Mouse (Mus musculus): ENCODE data around the gene Srcap. TPM values are rescaled to one million over a fixed set of nuclear protein-coding genes. Genes with fewer than 3 reads are reported as not detected.

The Srcap gene
- polyA plus RNA-seq, 1 experiment from 2014 or later, result 71.3 TPM

DNA sequence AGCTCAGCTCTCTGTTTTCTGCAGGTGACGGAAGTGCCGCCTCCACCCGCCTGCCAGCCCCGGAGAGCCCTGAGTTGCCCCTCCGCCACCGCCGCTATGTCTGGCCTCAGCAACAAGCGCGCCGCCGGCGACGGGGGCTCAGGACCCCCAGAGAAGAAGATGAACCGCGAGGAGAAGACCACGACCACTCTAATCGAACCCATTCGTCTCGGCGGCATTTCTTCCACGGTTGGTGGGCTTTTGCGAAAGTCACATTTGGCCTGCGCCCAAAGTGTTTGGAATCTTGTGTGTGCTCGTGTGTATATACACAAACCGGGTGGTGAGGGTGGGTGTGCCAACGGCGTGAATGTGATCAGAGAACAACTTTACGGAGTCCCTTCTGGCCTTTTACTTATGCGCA is 77.1 kb downstream of the Srcap start:
- Histone ChIP-seq H3K36me3 (ENCODE audit: insufficient read depth) (peaks cover 61% of the 10 kb centered on the region), H3K9me3 (ENCODE audit: low read depth, low read length) (no peaks in the 10 kb centered on the region), H3K4me1 (ENCODE audit: insufficient read depth) (peaks cover 10% of the 10 kb centered on the region), H3K27me3 (ENCODE audit: insufficient read depth, low read length) (no peaks in the 10 kb centered on the region), H3K9ac (peak overlapping the region; percentile 80), H3K4me3 (ENCODE audit: low read depth, low read length) (peak overlapping the region; percentile 84), H3K27ac (ENCODE audit: low read depth) (peak overlapping the region; percentile 56; the same call in 1 of the 2 replicates), H3K4me2 (peak overlapping the region; percentile 96)
- DNase-seq, result no peak
- TF ChIP-seq CTCF (IDR thresholded peaks at IDR 0.05; ENCODE audit: low read depth), result no peak
- WGBS, result 3% methylated on average over 29 of the region's 29 CpGs
- ATAC-seq (ENCODE audit: insufficient read depth), result no peak

GRCm38 (mm10) chr7:127589637-127590036 is 77.9 kb downstream of the Srcap start:
- H3K27ac ChIP-seq (ENCODE audit: low read depth), result no peak overlapping the region
- H3K9me3 ChIP-seq (ENCODE audit: low read depth, low read length), result no peaks in the 10 kb centered on the region
- DNase-seq, result no peak
- peak overlapping the region; percentile 96 for H3K4me2 ChIP-seq
- no peaks in the 10 kb centered on the region for H3K27me3 ChIP-seq (ENCODE audit: insufficient read depth, low read length)
- ATAC-seq (ENCODE audit: insufficient read depth), result no peak
- no peak for TF ChIP-seq CTCF (IDR thresholded peaks at IDR 0.05; ENCODE audit: low read depth)
- peak overlapping the region; percentile 80 for H3K9ac ChIP-seq
- peak overlapping the region; percentile 84 for H3K4me3 ChIP-seq (ENCODE audit: low read depth, low read length)
- peaks cover 61% of the 10 kb centered on the region for H3K36me3 ChIP-seq (ENCODE audit: insufficient read depth)
- H3K4me1 ChIP-seq (ENCODE audit: insufficient read depth), result peaks cover 10% of the 10 kb centered on the region
- WGBS, result 90% methylated on average over 9 of the region's 9 CpGs

GRCm38 (mm10) chr7:127591108-127591507 is 79.3 kb downstream of the Srcap start:
- Histone ChIP-seq H3K4me3 (ENCODE audit: low read depth, low read length) (no peak overlapping the region), H3K9me3 (ENCODE audit: low read depth, low read length) (no peaks in the 10 kb centered on the region), H3K27me3 (ENCODE audit: insufficient read depth, low read length) (no peaks in the 10 kb centered on the region), H3K27ac (ENCODE audit: low read depth) (no peak overlapping the region), H3K36me3 (ENCODE audit: insufficient read depth) (peaks cover 67% of the 10 kb centered on the region), H3K4me1 (ENCODE audit: insufficient read depth) (peaks cover 10% of the 10 kb centered on the region), H3K4me2 (no peak overlapping the region), H3K9ac (no peak overlapping the region)
- DNase-seq (no peak), ATAC-seq (ENCODE audit: insufficient read depth) (no peak)
- TF ChIP-seq CTCF (IDR thresholded peaks at IDR 0.05; ENCODE audit: low read depth), result no peak
- 80% methylated on average over 10 of the region's 10 CpGs for WGBS

GRCm38 (mm10) chr7:127592575-127592974 is 80.8 kb downstream of the Srcap start:
- no peak overlapping the region for H3K4me3 ChIP-seq (ENCODE audit: low read depth, low read length)
- 80% methylated on average over 14 of the region's 14 CpGs for WGBS
- H3K9ac ChIP-seq, result no peak overlapping the region
- no peak for TF ChIP-seq CTCF (IDR thresholded peaks at IDR 0.05; ENCODE audit: low read depth)
- H3K9me3 ChIP-seq (ENCODE audit: low read depth, low read length), result no peaks in the 10 kb centered on the region
- no peak for ATAC-seq (ENCODE audit: insufficient read depth)
- H3K27me3 ChIP-seq (ENCODE audit: insufficient read depth, low read length), result no peaks in the 10 kb centered on the region
- no peak overlapping the region for H3K27ac ChIP-seq (ENCODE audit: low read depth)
- H3K4me1 ChIP-seq (ENCODE audit: insufficient read depth), result peaks cover 4% of the 10 kb centered on the region
- no peak overlapping the region for H3K4me2 ChIP-seq
- no peak for DNase-seq
- H3K36me3 ChIP-seq (ENCODE audit: insufficient read depth), result peaks cover 81% of the 10 kb centered on the region

GRCm38 (mm10) chr7:127596747-127597146 is 85.0 kb downstream of the Srcap start:
- Histone ChIP-seq H3K9ac (no peak overlapping the region), H3K9me3 (ENCODE audit: low read depth, low read length) (no peaks in the 10 kb centered on the region), H3K4me1 (ENCODE audit: insufficient read depth) (no peaks in the 10 kb centered on the region), H3K36me3 (ENCODE audit: insufficient read depth) (peaks cover 100% of the 10 kb centered on the region), H3K27me3 (ENCODE audit: insufficient read depth, low read length) (no peaks in the 10 kb centered on the region), H3K4me3 (ENCODE audit: low read depth, low read length) (no peak overlapping the region), H3K4me2 (no peak overlapping the region), H3K27ac (ENCODE audit: low read depth) (no peak overlapping the region)
- whole genome bisulfite sequencing, result 93% methylated on average over 17 of the region's 17 CpGs
- ATAC-seq (ENCODE audit: insufficient read depth) (no peak), DNase-seq (no peak)
- no peak for TF ChIP-seq CTCF (IDR thresholded peaks at IDR 0.05; ENCODE audit: low read depth)

GRCm38 (mm10) chr7:127600612-127601011 is 88.8 kb downstream of the Srcap start:
- Histone ChIP-seq H3K4me2 (no peak overlapping the region), H3K4me3 (ENCODE audit: low read depth, low read length) (no peak overlapping the region), H3K36me3 (ENCODE audit: insufficient read depth) (peaks cover 94% of the 10 kb centered on the region), H3K27ac (ENCODE audit: low read depth) (no peak overlapping the region), H3K27me3 (ENCODE audit: insufficient read depth, low read length) (no peaks in the 10 kb centered on the region), H3K9me3 (ENCODE audit: low read depth, low read length) (no peaks in the 10 kb centered on the region), H3K9ac (no peak overlapping the region), H3K4me1 (ENCODE audit: insufficient read depth) (no peaks in the 10 kb centered on the region)
- 87% methylated on average over 7 of the region's 7 CpGs for WGBS
- TF ChIP-seq CTCF (IDR thresholded peaks at IDR 0.05; ENCODE audit: low read depth), result no peak
- ATAC-seq (ENCODE audit: insufficient read depth), result no peak
- no peak for DNase-seq

GRCm38 (mm10) chr7:127601735-127602134 is 90.0 kb downstream of the Srcap start:
- no peak for TF ChIP-seq CTCF (IDR thresholded peaks at IDR 0.05; ENCODE audit: low read depth)
- DNase-seq (no peak), ATAC-seq (ENCODE audit: insufficient read depth) (no peak)
- Histone ChIP-seq H3K9ac (no peak overlapping the region), H3K9me3 (ENCODE audit: low read depth, low read length) (no peaks in the 10 kb centered on the region), H3K4me2 (no peak overlapping the region), H3K36me3 (ENCODE audit: insufficient read depth) (peaks cover 87% of the 10 kb centered on the region), H3K4me1 (ENCODE audit: insufficient read depth) (no peaks in the 10 kb centered on the region), H3K27me3 (ENCODE audit: insufficient read depth, low read length) (no peaks in the 10 kb centered on the region), H3K27ac (ENCODE audit: low read depth) (no peak overlapping the region), H3K4me3 (ENCODE audit: low read depth, low read length) (no peak overlapping the region)
- WGBS, result 87% methylated on average over 4 of the region's 4 CpGs

GRCm38 (mm10) chr7:127602903-127603302 is 91.1 kb downstream of the Srcap start:
- no peaks in the 10 kb centered on the region for H3K27me3 ChIP-seq (ENCODE audit: insufficient read depth, low read length)
- no peak overlapping the region for H3K4me2 ChIP-seq
- H3K9me3 ChIP-seq (ENCODE audit: low read depth, low read length), result no peaks in the 10 kb centered on the region
- DNase-seq, result no peak
- no peak for ATAC-seq (ENCODE audit: insufficient read depth)
- H3K4me3 ChIP-seq (ENCODE audit: low read depth, low read length), result no peak overlapping the region
- H3K9ac ChIP-seq, result no peak overlapping the region
- WGBS, result 85% methylated on average over 2 of the region's 2 CpGs
- H3K27ac ChIP-seq (ENCODE audit: low read depth), result no peak overlapping the region
- TF ChIP-seq CTCF (IDR thresholded peaks at IDR 0.05; ENCODE audit: low read depth), result no peak
- H3K36me3 ChIP-seq (ENCODE audit: insufficient read depth), result peaks cover 76% of the 10 kb centered on the region
- no peaks in the 10 kb centered on the region for H3K4me1 ChIP-seq (ENCODE audit: insufficient read depth)
